8 mouse cellular contexts compared by ENCODE assay signal in genomic region chr2:92915659-92916631, GRCm38 (mm10). TPM values are rescaled to one million over a fixed set of nuclear protein-coding genes. Genes with fewer than 3 reads are reported as not detected.
DNase-seq lines count a peak whose midpoint lies in the region; ATAC-seq and TF ChIP-seq lines count a peak whose summit lies in the region.

No protein-coding gene starts in this region.

- H3K4me2 ChIP-seq in lung, postnatal 0 days (replicated peaks; ENCODE audit: low read depth, low read length): peak overlapping the region; percentile 52; the same call in 1 of the 2 replicates
- peak overlapping the region; percentile 88 for H3K4me2 ChIP-seq in intestine, embryonic 16.5 days (ENCODE audit: low read depth, low read length)
- peak overlapping the region; percentile 84 for H3K4me2 ChIP-seq in stomach, embryonic 14.5 days (replicated peaks; ENCODE audit: low read depth, low read length)

- H3K9ac ChIP-seq in lung, postnatal 0 days (replicated peaks; ENCODE audit: low read depth): no peak overlapping the region
- H3K9ac ChIP-seq in intestine, embryonic 16.5 days (ENCODE audit: low read depth, low read length): peak overlapping the region; percentile 67; the same call in 1 of the 2 replicates
- peak overlapping the region; percentile 55; the same call in 1 of the 2 replicates for H3K9ac ChIP-seq in stomach, embryonic 14.5 days (replicated peaks; ENCODE audit: low read depth, low read length)

- peaks cover 19% of the 10 kb centered on the region; the same call in 1 of the 2 replicates for H3K27me3 ChIP-seq in lung, postnatal 0 days (replicated peaks; ENCODE audit: insufficient read depth, low read length)
- peaks cover 11% of the 10 kb centered on the region; the same call in 1 of the 2 replicates for H3K27me3 ChIP-seq in intestine, embryonic 16.5 days (replicated peaks; ENCODE audit: control insufficient read depth, insufficient read depth, low read length)
- H3K27me3 ChIP-seq in stomach, embryonic 14.5 days (ENCODE audit: control insufficient read depth, insufficient read depth, low read length): no peaks in the 10 kb centered on the region

- no peaks in the 10 kb centered on the region for H3K36me3 ChIP-seq in lung, postnatal 0 days (ENCODE audit: insufficient read depth, low read length)
- H3K36me3 ChIP-seq in intestine, embryonic 16.5 days (ENCODE audit: control insufficient read depth, insufficient read depth, low read length): no peaks in the 10 kb centered on the region
- H3K36me3 ChIP-seq in stomach, embryonic 14.5 days (ENCODE audit: control insufficient read depth, insufficient read depth, low read length): no peaks in the 10 kb centered on the region

- H3K9me3 ChIP-seq in lung, postnatal 0 days (ENCODE audit: low read length): no peaks in the 10 kb centered on the region
- H3K9me3 ChIP-seq in intestine, embryonic 16.5 days (ENCODE audit: control insufficient read depth, low read length): no peaks in the 10 kb centered on the region
- no peaks in the 10 kb centered on the region for H3K9me3 ChIP-seq in stomach, embryonic 14.5 days (ENCODE audit: control insufficient read depth, low read depth, low read length)

- H3K4me3 ChIP-seq in lung, postnatal 0 days (ENCODE audit: low read depth, low read length): 0 out of 2 replicates have a peak overlapping the region, but pooled peaks have one; percentile 2
- H3K4me3 ChIP-seq in intestine, embryonic 16.5 days (ENCODE audit: low read length): peak overlapping the region; percentile 50
- peak overlapping the region; percentile 43 for H3K4me3 ChIP-seq in stomach, embryonic 14.5 days (ENCODE audit: low read depth, low read length)

- ATAC-seq in lung, postnatal 0 days: no peak
- no peak for ATAC-seq in intestine, embryonic 16.5 days
- ATAC-seq in stomach, embryonic 14.5 days (ENCODE audit: insufficient number of reproducible peaks, insufficient read depth, low FRiP score, low read depth): no peak

- no peak for DNase-seq in lung, postnatal 0 days (ENCODE audit: low spot score)
- DNase-seq in lung, postnatal 4 days: no peak
- peak; percentile 36 for DNase-seq in embryo, embryonic 10.5 days (ENCODE audit: low spot score)
- no peak for DNase-seq in ovary, adult 18-20 months (ENCODE audit: low spot score)
- DNase-seq in kidney, adult 8-10 months: no peak
- DNase-seq in heart, adult 9 months (ENCODE audit: low spot score in 2 of 2): no peak

- TF ChIP-seq CTCF in lung, postnatal 0 days (IDR thresholded peaks at IDR 0.05): no peak

- TF ChIP-seq EP300 in lung, postnatal 0 days (IDR thresholded peaks at IDR 0.05): no peak

- H3K4me1 ChIP-seq in lung, postnatal 0 days (ENCODE audit: insufficient read depth, low read depth, low read length): peaks cover 4% of the 10 kb centered on the region; the same call in 1 of the 2 replicates
- H3K4me1 ChIP-seq in intestine, embryonic 16.5 days (ENCODE audit: control insufficient read depth, insufficient read depth, low read length): peaks cover 14% of the 10 kb centered on the region
- H3K4me1 ChIP-seq in stomach, embryonic 14.5 days (ENCODE audit: control insufficient read depth, insufficient read depth, low read length): peaks cover 18% of the 10 kb centered on the region

- no peak overlapping the region for H3K27ac ChIP-seq in lung, postnatal 0 days (ENCODE audit: low read length)
- no peak overlapping the region for H3K27ac ChIP-seq in intestine, embryonic 16.5 days (ENCODE audit: low read length)
- H3K27ac ChIP-seq in stomach, embryonic 14.5 days (ENCODE audit: low read length): no peak overlapping the region

- 20% methylated on average over 6 of the region's 10 CpGs for WGBS in lung, postnatal 0 days
- WGBS in intestine, embryonic 16.5 days: 18% methylated on average over 9 of the region's 10 CpGs
- 15% methylated on average over 9 of the region's 10 CpGs for WGBS in stomach, embryonic 14.5 days

RNA-seq across cellular contexts. Expression of gene Syt13, which starts 1.0 kb away (rescaled TPM):
- polyA plus RNA-seq in lung, postnatal 0 days (2015; fragmentation: Nextera tagmentation; extraction: Ambion mirVana): 0.24 and 0.32 TPM in 2 replicates
- polyA plus RNA-seq in intestine, embryonic 16.5 days (2015; fragmentation: Nextera tagmentation; extraction: Ambion mirVana): 5.4 and 6.9 TPM in 2 replicates
- polyA plus RNA-seq in stomach, embryonic 14.5 days (2014; fragmentation: Nextera tagmentation; extraction: Ambion mirVana): 7.7 and 9.6 TPM in 2 replicates
